Mouse (Mus musculus) mesoderm, embryonic 11.5 days (tissue): ENCODE measurements at regions not wholly inside any gene's neighbourhood (a gene's known extent, or its start where the extent isn't known, plus 50 kb on each side); places are given as distances from the start of the nearest gene placed in this dataset.
"Not testable (repeated sequence)": the region's sequence is repeated elsewhere in the genome, so short reads cannot be mapped to it uniquely, and the experiment has no call there.

ENCODE experiments used
- DNase-seq: peaks from one replicate; pipeline ENCODE4 v3.0.0-alpha.2; 2012; ENCODE audit warnings: low read depth, low spot score

GRCm38 (mm10) chr8:112427721-112428389 is 142.0 kb upstream of the Cntnap4 start:
- no peak for DNase-seq

- DNase-seq, result no peak
These were observed 157.9 kb upstream of the Cntnap4 start for GRCm38 (mm10) chr8:112411968-112412367.

GRCm38 (mm10) chr8:112411213-112411612 is 158.6 kb upstream of the Cntnap4 start:
- DNase-seq, result peak; percentile 73

GRCm38 (mm10) chr8:112408211-112408735 is 161.6 kb upstream of the Cntnap4 start:
- DNase-seq, result no peak

- DNase-seq, result peak; percentile 51
These were observed 165.8 kb upstream of the Cntnap4 start for GRCm38 (mm10) chr8:112404087-112404486.

- no peak for DNase-seq
These were observed 172.4 kb upstream of the Cntnap4 start for GRCm38 (mm10) chr8:112397438-112397837.

GRCm38 (mm10) chr8:112390108-112390507 is 179.7 kb upstream of the Cntnap4 start:
- no peak for DNase-seq

- peak; percentile 61 for DNase-seq
These were observed 221.5 kb upstream of the Cntnap4 start for GRCm38 (mm10) chr8:112348323-112348722.

GRCm38 (mm10) chr8:112333171-112333570 is 236.7 kb upstream of the Cntnap4 start:
- DNase-seq, result peak; percentile 53

GRCm38 (mm10) chr8:112332021-112332420 is 237.8 kb upstream of the Cntnap4 start:
- DNase-seq, result no peak

DNA sequence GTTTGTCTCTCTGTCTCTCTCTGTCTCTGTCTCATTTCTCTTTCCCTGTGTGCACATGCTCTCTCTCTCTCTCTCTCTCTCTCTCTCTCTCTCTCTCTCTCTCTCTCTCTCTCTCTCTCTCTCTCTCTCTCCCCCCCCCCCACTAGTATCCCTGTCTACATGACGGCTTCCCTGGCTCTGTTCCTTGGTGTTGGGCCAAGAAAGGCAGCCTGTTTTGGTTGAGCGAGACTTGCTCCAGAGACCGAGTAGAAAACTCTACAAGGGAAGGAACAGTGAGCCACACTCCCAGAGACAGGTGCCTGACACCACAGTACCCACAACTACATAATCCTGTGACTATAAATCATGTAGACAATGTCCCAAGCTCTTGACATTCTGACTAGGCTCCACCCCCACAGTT is 260.0 kb upstream of the Cntnap4 start:
- no peak for DNase-seq

- DNase-seq, result no peak
These were observed 261.5 kb upstream of the Cntnap4 start for GRCm38 (mm10) chr8:112308354-112308753.

DNA sequence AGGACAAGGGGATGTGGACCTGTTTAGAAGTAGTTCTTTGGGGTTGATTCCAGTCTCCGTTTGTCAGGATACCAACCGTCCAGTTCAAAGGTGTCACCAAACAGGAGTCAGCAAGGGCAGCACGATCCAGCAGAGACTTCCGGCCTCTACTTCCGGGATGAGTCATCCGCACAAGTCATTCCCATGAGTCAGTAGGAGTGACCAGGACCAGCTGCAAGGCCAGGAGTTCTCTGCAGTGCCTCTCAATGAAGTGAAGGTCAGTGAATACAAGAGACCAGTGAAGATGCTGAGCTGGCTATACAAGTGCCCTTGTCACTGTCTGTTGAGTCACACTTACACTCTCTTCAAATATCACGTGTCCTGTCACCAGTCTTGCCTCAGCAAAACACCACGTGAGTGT is 272.8 kb upstream of the Cntnap4 start:
- no peak for DNase-seq

GRCm38 (mm10) chr8:112283316-112283715 is 268.5 kb upstream of the Gm6793 start:
- DNase-seq, result no peak

DNA sequence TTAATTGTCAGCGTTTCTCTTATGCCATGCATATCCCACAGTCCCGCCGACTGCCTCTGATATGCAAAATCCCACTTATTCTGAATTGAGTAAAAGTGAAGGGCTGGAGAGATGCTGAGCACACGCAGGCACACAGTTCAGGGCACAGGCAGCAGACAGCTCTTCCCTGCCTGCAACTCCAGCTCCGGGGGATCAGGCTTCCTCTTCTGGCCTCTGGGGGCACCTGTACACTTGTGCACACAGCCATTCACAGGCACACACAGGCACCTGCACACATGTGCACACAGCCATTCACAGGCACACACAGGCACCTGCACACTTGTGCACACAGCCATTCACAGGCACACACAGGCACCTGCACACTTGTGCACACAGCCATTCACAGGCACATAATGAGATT is 254.8 kb upstream of the Gm6793 start:
- DNase-seq, result no peak

DNA sequence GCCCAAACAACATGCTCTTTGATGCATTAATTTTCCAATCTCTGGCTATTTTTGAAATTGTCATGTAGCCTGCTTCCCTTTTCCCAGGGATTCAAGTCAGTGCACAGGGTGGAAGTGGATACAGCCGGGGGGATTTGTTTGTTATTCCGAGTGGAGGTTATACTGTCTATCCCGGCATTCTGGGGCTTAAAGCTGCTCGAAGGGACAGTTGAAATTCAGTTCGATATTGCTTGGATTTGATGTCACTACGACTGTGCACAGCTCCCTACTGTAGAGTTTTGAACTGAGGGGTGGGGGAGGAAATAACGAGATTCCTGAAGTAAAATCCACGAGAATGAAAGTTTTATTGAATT is 254.4 kb upstream of the Gm6793 start:
- no peak for DNase-seq

DNA sequence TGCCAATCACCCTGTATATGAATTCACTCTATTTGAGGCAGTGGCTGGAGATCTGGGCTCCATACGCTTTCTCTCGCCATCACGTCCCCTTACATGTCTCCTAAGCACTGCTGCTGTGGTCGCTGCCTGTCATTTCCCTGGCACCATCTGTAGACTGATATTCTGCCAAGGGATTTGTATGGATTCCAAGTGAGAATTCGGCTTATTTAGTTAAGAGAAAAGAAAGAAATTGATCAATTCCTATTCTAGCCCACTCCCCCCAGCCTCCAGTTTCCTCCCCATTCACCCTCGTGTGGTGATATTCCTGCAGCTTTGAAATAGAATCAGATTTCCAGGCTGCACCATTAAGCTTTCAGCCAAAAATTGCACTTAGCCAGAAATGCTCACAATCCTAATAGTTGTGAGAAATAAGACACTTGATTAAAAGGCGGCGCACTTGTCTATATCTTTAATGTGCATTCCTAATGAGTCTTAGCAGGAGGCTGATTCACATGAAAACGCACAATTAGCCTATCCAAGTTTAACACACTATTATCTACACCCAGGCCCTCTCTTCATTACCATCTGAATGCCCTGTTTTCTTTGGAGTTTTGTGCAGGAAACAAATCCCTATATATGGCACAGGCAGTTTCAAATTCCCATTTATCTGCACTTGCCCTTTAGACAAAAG is 253.8 kb upstream of the Gm6793 start:
- DNase-seq, result peak; percentile 4

DNA sequence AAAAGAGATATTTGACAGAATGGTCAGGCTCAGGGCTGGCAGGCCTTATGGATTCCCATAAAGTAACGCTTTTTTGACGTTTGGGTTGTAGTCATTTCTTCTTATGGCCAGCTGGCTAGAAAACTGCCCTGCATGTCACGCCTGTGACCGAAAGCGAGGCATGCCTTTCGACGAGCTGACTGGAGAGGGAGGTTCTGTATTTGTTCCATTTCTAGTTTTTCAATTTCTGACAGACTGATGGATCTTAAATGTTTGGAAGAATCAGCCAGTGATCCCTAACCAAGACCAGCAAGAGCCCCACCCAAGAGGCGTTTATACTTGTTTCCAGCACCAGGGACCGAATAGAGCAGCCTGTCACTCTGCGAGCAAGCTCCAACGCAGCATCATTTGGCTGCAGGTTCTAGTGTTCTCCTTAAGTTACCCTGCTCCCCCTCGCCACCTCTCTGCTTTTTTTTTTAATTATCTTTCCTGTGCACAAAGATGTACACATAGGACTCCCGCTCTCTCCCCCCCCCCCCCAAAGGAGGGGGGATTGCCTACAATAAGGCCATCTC is 243.2 kb upstream of the Gm6793 start:
- no peak for DNase-seq

GRCm38 (mm10) chr8:112257311-112257894 is 242.6 kb upstream of the Gm6793 start:
- peak; percentile 12 for DNase-seq

- DNase-seq, result not testable (repeated sequence)
These were observed 231.8 kb upstream of the Gm6793 start for GRCm38 (mm10) chr8:112246629-112247028.

GRCm38 (mm10) chr8:112238681-112239080 is 223.8 kb upstream of the Gm6793 start:
- no peak for DNase-seq

DNA sequence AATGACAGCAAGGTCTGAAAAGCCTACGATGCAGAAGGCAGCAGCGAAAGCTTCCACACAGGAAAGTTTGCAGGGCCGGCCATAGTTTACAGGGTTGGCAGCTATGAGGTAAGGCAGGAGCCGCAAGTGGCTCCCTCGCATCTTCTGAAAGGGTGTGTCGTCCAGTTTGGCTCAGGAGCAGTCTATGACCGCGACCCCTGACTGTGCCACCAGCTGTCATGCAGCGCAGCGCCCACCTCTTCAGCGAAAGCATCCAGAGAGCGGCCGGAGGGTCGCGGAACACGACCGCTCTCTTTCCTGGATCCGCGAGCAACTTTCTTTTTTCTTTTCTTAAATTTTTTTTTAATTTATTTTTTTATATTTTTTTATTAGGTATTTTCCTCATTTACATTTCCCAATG is 221.9 kb upstream of the Gm6793 start:
- DNase-seq, result not testable (repeated sequence)

DNA sequence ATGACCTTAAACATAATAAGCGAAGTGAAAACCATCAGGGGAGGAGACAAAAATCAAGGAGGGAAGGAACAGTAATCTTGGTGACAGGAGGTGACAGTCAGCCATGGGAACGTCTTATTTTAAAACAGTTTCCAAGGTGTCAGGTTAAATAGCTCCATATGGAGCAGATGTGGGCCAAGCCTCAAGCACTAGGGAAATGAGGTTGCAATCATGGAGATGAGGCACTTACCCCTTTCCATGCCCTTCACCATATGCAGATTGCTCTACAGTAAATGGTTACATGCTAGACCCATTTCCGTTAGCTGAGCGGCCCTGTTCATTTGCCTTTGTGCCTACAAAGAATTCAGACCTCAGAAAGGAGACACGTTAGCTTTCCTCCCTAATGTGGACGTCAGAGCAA is 204.8 kb upstream of the Gm6793 start:
- DNase-seq, result no peak
